12 mouse cellular contexts compared by ENCODE assay signal in the genomic region with DNA sequence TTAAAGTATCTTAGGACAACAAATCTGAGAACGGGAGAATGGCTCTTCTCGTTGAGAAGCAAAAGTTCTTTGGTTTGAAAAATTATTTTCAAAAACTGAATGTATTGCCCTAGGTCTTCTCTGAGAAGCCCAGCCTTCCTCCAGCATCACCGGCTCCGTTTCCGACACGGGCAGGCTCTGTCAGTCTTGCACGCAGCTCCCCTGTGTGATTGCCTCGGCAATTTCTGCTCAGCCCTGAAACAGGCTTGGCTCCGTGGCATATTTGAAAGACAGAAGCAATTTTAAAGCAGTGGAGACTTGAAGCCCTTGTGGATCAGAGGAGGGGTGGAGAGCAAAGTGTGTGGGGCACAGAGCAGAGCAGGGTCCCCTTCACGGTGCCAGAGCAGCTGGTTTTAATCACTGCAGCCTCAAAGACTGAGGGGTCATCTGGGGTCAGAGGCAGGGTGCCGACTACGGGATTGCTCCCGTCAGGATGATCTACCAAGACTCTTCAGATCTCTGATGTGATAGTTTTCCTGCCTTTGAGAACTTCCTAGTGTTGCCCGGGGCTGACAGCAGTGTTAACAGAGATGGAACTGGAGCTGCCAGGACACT.
DNase-seq lines count a peak whose midpoint lies in the region; ATAC-seq and TF ChIP-seq lines count a peak whose summit lies in the region.
"Had no signal": no experiment of that assay in that cellular context is flagged by ENCODE, and none has a peak within 500 bp of the region (broad histone marks: within the 10 kb centered on the region; RNA-seq: fewer than 3 reads in every experiment).

No protein-coding gene starts in this region.

- H3K27me3 ChIP-seq in forebrain, postnatal 0 days (ENCODE audit: insufficient read depth, low read length): no peaks in the 10 kb centered on the region
- H3K27me3 ChIP-seq in forebrain, embryonic 13.5 days: no peaks in the 10 kb centered on the region
- H3K27me3 ChIP-seq in limb, embryonic 12.5 days: no peaks in the 10 kb centered on the region

- H3K36me3 ChIP-seq in forebrain, postnatal 0 days (ENCODE audit: insufficient read depth): peaks cover 29% of the 10 kb centered on the region
- peaks cover 29% of the 10 kb centered on the region for H3K36me3 ChIP-seq in forebrain, embryonic 13.5 days (ENCODE audit: poor library complexity, severe bottlenecking)
- H3K36me3 ChIP-seq in limb, embryonic 12.5 days: peaks cover 24% of the 10 kb centered on the region

- WGBS in forebrain, postnatal 0 days: 44% methylated on average over 14 of the region's 14 CpGs
- 39% methylated on average over 14 of the region's 14 CpGs for WGBS in forebrain, embryonic 13.5 days
- 10% methylated on average over 14 of the region's 14 CpGs for WGBS in limb, embryonic 12.5 days

- no peak overlapping the region for H3K4me2 ChIP-seq in forebrain, postnatal 0 days (ENCODE audit: low read depth)
- no peak overlapping the region for H3K4me2 ChIP-seq in forebrain, embryonic 13.5 days
- H3K4me2 ChIP-seq in limb, embryonic 12.5 days: no peak overlapping the region

- H3K4me3 ChIP-seq in forebrain, postnatal 0 days (ENCODE audit: low read depth, low read length): no peak overlapping the region
- no peak overlapping the region for H3K4me3 ChIP-seq in forebrain, embryonic 13.5 days
- no peak overlapping the region for H3K4me3 ChIP-seq in limb, embryonic 12.5 days (replicated peaks)
- H3K4me3 ChIP-seq: megakaryocyte, embryonic 14.5 days had no signal

- no peak for TF ChIP-seq CTCF in forebrain, postnatal 0 days (IDR thresholded peaks at IDR 0.05; ENCODE audit: low read depth)

- no peak for DNase-seq in forebrain, postnatal 0 days
- DNase-seq in lung, postnatal 10 days: peak; percentile 59
- no peak for DNase-seq in lung, postnatal 14 days
- DNase-seq in left cerebral cortex, adult 18-20 months (ENCODE audit: low spot score in 2 of 2): no peak
- no peak for DNase-seq in adipocyte (ENCODE audit: low spot score)
- DNase-seq: adrenal gland, postnatal 14 days; cerebellum, adult 2 months; left cerebral cortex, postnatal 4 days had no signal

- no peaks in the 10 kb centered on the region for H3K4me1 ChIP-seq in forebrain, postnatal 0 days (ENCODE audit: insufficient read depth)
- H3K4me1 ChIP-seq in forebrain, embryonic 13.5 days: peaks cover 15% of the 10 kb centered on the region
- H3K4me1 ChIP-seq in limb, embryonic 12.5 days (replicated peaks): peaks cover 29% of the 10 kb centered on the region

- no peaks in the 10 kb centered on the region for H3K9me3 ChIP-seq in forebrain, postnatal 0 days (ENCODE audit: low read length)
- no peaks in the 10 kb centered on the region for H3K9me3 ChIP-seq in forebrain, embryonic 13.5 days (replicated peaks)
- H3K9me3 ChIP-seq in limb, embryonic 12.5 days: no peaks in the 10 kb centered on the region
- H3K9me3 ChIP-seq: megakaryocyte, embryonic 14.5 days had no signal

- H3K9ac ChIP-seq in forebrain, postnatal 0 days: no peak overlapping the region
- no peak overlapping the region for H3K9ac ChIP-seq in forebrain, embryonic 13.5 days
- no peak overlapping the region for H3K9ac ChIP-seq in limb, embryonic 12.5 days (replicated peaks)

- ATAC-seq in forebrain, postnatal 0 days: 0 out of 2 replicates have a peak, but pooled peaks have one; percentile 12
- ATAC-seq in forebrain, embryonic 13.5 days: no peak
- no peak for ATAC-seq in limb, embryonic 12.5 days (ENCODE audit: insufficient number of reproducible peaks, insufficient read depth, low FRiP score, low TSS enrichment, low read depth)
- ATAC-seq in monocyte, adult 5-6 weeks (replicated peaks; ENCODE audit: insufficient number of reproducible peaks, low FRiP score, low TSS enrichment, poor library complexity, severe bottlenecking): no peak

- no peak overlapping the region for H3K27ac ChIP-seq in forebrain, postnatal 0 days (ENCODE audit: low read depth, low read length)
- H3K27ac ChIP-seq in forebrain, embryonic 13.5 days: no peak overlapping the region
- peak overlapping the region; percentile 35; the same call in 1 of the 2 replicates for H3K27ac ChIP-seq in limb, embryonic 12.5 days
